Mouse (Mus musculus) brain, adult 10 weeks (tissue): ENCODE measurements around the gene Chst12. TPM values are rescaled to one million over a fixed set of nuclear protein-coding genes. Genes with fewer than 3 reads are reported as not detected.

ENCODE experiments used
- polyA plus RNA-seq: library from polyadenylated mRNA; stranded (reverse); fragments of 350-450 nt; fragmentation: Illumina TruSeq; extraction: RNeasy Lipid Tissue Mini Kit (QIAGEN cat#74804); gene quantifications from one replicate; pipeline ENCODE4 v1.2.3, GENCODE M21; 2015; ENCODE audit warnings: low read depth, low replicate concordance

Gene Chst12
- polyA plus RNA-seq: 17.4 TPM

GRCm38 (mm10) chr5:140505208-140505780 is at the start of gene Chst12:
Chst12 (plus strand) TSS chr5:140505550.

DNA sequence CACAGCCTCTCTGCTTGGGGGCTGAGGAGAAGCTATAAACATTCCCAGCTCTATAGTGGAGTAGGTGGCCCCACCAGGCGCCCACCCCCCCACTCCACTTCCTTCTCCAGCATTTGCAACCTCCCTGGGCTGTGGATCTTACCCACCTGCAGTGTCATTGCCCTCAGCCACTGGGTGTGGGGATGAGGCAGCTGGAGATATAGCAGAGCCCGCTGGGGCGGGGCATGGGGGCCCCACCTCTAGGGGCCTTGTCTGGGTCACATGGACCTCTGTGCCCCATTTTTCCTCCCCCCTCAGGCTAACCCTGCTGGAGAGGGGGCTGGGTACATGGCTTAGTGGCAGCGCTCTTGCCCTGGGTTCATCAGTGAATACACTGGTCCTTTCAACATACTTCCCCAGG is 59.5 kb downstream of the Chst12 start, which contains the start of gene Grifin:
Gene Grifin, minus strand, starts transcription at position 176 of the 400 bp plus-strand sequence.

Other genes with a start within 250 kb of the Chst12 start
- gene Mad1l1, start 184.0 kb upstream of the Chst12 start, polyA plus RNA-seq: 11.8 TPM
- 11.8 TPM for gene Nudt1, start 183.9 kb upstream of the Chst12 start, polyA plus RNA-seq
- 16.7 TPM for gene Mrm2, start 173.7 kb upstream of the Chst12 start, polyA plus RNA-seq
- 14.8 TPM for gene Snx8, start 116.3 kb upstream of the Chst12 start, polyA plus RNA-seq
- 71.6 TPM for gene Eif3b, start 86.2 kb upstream of the Chst12 start, polyA plus RNA-seq
- gene Gm4869, start 59.9 kb upstream of the Chst12 start, polyA plus RNA-seq: not detected
- 0.94 TPM for gene Grifin, start 59.5 kb downstream of the Chst12 start, polyA plus RNA-seq
- gene Lfng, start 101.8 kb downstream of the Chst12 start, polyA plus RNA-seq: 20.9 TPM
- gene Ttyh3, start 143.5 kb downstream of the Chst12 start, polyA plus RNA-seq: 103 TPM
- gene Iqce, start 196.8 kb downstream of the Chst12 start, polyA plus RNA-seq: 43.1 TPM
- gene Brat1, start 199.5 kb downstream of the Chst12 start, polyA plus RNA-seq: 13.8 TPM
- 9.6 TPM for gene Amz1, start 218.6 kb downstream of the Chst12 start, polyA plus RNA-seq